ENCODE assay signal across 8 mouse cellular contexts in genomic region chr17:47009898-47010721, GRCm38 (mm10). TPM values are rescaled to one million over a fixed set of nuclear protein-coding genes. Genes with fewer than 3 reads are reported as not detected.
DNase-seq lines count a peak whose midpoint lies in the region; ATAC-seq and TF ChIP-seq lines count a peak whose summit lies in the region.

TSS of gene Ubr2 (minus strand) at chr17:47010556.

- H3K9ac ChIP-seq in ES-E14 (ENCODE audit: insufficient read depth, low read depth, low read length, poor library complexity, severe bottlenecking): peak within 1 kb of the TSS; percentile 90
- peak within 1 kb of the TSS; percentile 92 for H3K9ac ChIP-seq in forebrain, embryonic 15.5 days (replicated peaks)

- H3K36me3 ChIP-seq in ES-E14 (ENCODE audit: control insufficient read depth, insufficient read depth, low read length, poor library complexity, severe bottlenecking): no peaks in the 10 kb centered on the region; the same call in 1 of the 2 replicates
- 0 out of 2 replicates have a peak, but pooled peaks cover 2% of the 10 kb centered on the region for H3K36me3 ChIP-seq in forebrain, embryonic 15.5 days

- H3K9me3 ChIP-seq in ES-E14 (ENCODE audit: control insufficient read depth, insufficient read depth, low read depth, low read length): no peaks in the 10 kb centered on the region
- no peaks in the 10 kb centered on the region for H3K9me3 ChIP-seq in forebrain, embryonic 15.5 days

- H3K4me1 ChIP-seq in ES-E14 (ENCODE audit: control insufficient read depth in 2 of 2, insufficient read depth in 2 of 2, low read length in 2 of 2, poor library complexity in 1 of 2): peaks cover 2% of the 10 kb centered on the region in 2 experiments; a peak in 1 of 4 replicates
- peaks cover 33% of the 10 kb centered on the region for H3K4me1 ChIP-seq in forebrain, embryonic 15.5 days
- H3K4me1 ChIP-seq in lung, adult 2 months (ENCODE audit: control insufficient read depth, insufficient read depth, low read length): peaks cover 16% of the 10 kb centered on the region

- peak; percentile 96 for TF ChIP-seq POLR2A in lung, adult 2 months (IDR thresholded peaks at IDR 0.05; ENCODE audit: borderline replicate concordance, extremely low read depth, low read depth, low read length)

- TF ChIP-seq CTCF in lung, adult 2 months (IDR thresholded peaks at IDR 0.05; ENCODE audit: insufficient read depth, low read length): no peak

- under 1% methylated on average over 73 of the region's 77 CpGs for WGBS in forebrain, embryonic 15.5 days
- WGBS in lung, adult 2 months: under 1% methylated on average over 77 of the region's 77 CpGs

- DNase-seq in ES-E14 (ENCODE audit: low read depth, low spot score): peak; percentile 89
- peak; percentile 97 for DNase-seq in cerebellum, adult 11-12 months
- peak; percentile 91 for DNase-seq in heart, postnatal 25 days (ENCODE audit: low spot score)
- peak; percentile 90 to 95 for DNase-seq in layer of hippocampus, adult 18-20 months (ENCODE audit: low spot score in 2 of 2)
- peak; percentile 90 for DNase-seq in lung, adult 2 months
- peak; percentile 83 to 90 for DNase-seq in thymus, adult 18-20 months

- in situ Hi-C loops in ES-E14 (cut with MboI; ENCODE audit: low sequenced_read_pairs in 2 of 2, unreplicated experiment in 2 of 2): no loop called here

- peak; percentile 97 for ATAC-seq in forebrain, embryonic 15.5 days (replicated peaks)
- peak; percentile 98 for ATAC-seq in neutrophil, adult 5-6 weeks (ENCODE audit: extremely low read depth, insufficient number of reproducible peaks, low FRiP score, poor library complexity, severe bottlenecking)

- H3K4me3 ChIP-seq in ES-E14 (ENCODE audit: insufficient read depth in 1 of 2, low read depth in 1 of 2, low read length in 2 of 2, poor library complexity in 1 of 2, severe bottlenecking in 1 of 2): peak within 1 kb of the TSS; percentile 91 to 95
- peak within 1 kb of the TSS; percentile 95 for H3K4me3 ChIP-seq in forebrain, embryonic 15.5 days
- H3K4me3 ChIP-seq in lung, adult 2 months (replicated peaks; ENCODE audit: extremely low read depth, low read depth, low read length): peak within 1 kb of the TSS; percentile 97

- H3K27me3 ChIP-seq in forebrain, embryonic 15.5 days: no peaks in the 10 kb centered on the region

- H3K27ac ChIP-seq in ES-E14 (ENCODE audit: insufficient read depth, low read depth, low read length, poor library complexity, severe bottlenecking): peak within 1 kb of the TSS; percentile 54; the same call in 1 of the 2 replicates
- H3K27ac ChIP-seq in forebrain, embryonic 15.5 days (replicated peaks): peak within 1 kb of the TSS; percentile 87

- intact Hi-C loops in heart, postnatal 25 days (cut with DNase I): no loop called here

- H3K4me2 ChIP-seq in forebrain, embryonic 15.5 days (replicated peaks): peak within 1 kb of the TSS; percentile 77

TF ChIP-seq in ES-E14, 5 proteins besides CTCF, POLR2A, EP300 and RAD21:
- TF ChIP-seq HCFC1 (IDR thresholded peaks at IDR 0.05; ENCODE audit: borderline replicate concordance, insufficient read depth, low read length) (peak; percentile 97), MAFK (IDR thresholded peaks at IDR 0.05; ENCODE audit: insufficient read depth, low read depth, low read length) (no peak), CHD2 (IDR thresholded peaks at IDR 0.05; ENCODE audit: low read depth, low read length) (0 out of 2 replicates have a peak, but pooled peaks have one; percentile 15)
TF ChIP-seq in ES-E14: peak in this region for 2.

RNA-seq across cellular contexts. Expression of gene Ubr2, which starts in this region (rescaled TPM):
- total RNA-seq in ES-E14 (2012; rRNA removed): 30.8 and 33.6 TPM in 2 replicates
- 17.3 and 17.4 TPM in 2 replicates for polyA plus RNA-seq in forebrain, embryonic 15.5 days (2015; fragmentation: Nextera tagmentation; extraction: Ambion mirVana)
- total RNA-seq in heart, postnatal 25 days (2021): 10 to 100 TPM; 65.7 to 73.5 TPM
- 10 to 100 TPM; 61.3 to 62.2 TPM for total RNA-seq in layer of hippocampus, adult 18-20 months (2021)
- polyA plus RNA-seq in lung, adult 2 months (2012; rRNA removed): 27.0 and 31.2 TPM in 2 replicates
- 69.0 and 70.2 TPM in 2 replicates for total RNA-seq in neutrophil, adult 5-6 weeks (2017)

Comparison
In these comparisons a context has a peak if more than half of its experiments do, and no peak if none do; other contexts are left out.
1. Peak in every context shown above with its lines: DNase-seq, ATAC-seq, H3K4me3 ChIP-seq and H3K27ac ChIP-seq.